Mouse (Mus musculus): Measurements from ENCODE around the gene Sf3a2. TPM values are rescaled to one million over a fixed set of nuclear protein-coding genes. Genes with fewer than 3 reads are reported as not detected.

The Sf3a2 gene
- 6.7 and 8.6 TPM in 2 replicates for total RNA-seq (2014; rRNA removed)
- polyA plus RNA-seq (2012; rRNA removed) = 12.7 and 17.8 TPM in 2 replicates

DNA sequence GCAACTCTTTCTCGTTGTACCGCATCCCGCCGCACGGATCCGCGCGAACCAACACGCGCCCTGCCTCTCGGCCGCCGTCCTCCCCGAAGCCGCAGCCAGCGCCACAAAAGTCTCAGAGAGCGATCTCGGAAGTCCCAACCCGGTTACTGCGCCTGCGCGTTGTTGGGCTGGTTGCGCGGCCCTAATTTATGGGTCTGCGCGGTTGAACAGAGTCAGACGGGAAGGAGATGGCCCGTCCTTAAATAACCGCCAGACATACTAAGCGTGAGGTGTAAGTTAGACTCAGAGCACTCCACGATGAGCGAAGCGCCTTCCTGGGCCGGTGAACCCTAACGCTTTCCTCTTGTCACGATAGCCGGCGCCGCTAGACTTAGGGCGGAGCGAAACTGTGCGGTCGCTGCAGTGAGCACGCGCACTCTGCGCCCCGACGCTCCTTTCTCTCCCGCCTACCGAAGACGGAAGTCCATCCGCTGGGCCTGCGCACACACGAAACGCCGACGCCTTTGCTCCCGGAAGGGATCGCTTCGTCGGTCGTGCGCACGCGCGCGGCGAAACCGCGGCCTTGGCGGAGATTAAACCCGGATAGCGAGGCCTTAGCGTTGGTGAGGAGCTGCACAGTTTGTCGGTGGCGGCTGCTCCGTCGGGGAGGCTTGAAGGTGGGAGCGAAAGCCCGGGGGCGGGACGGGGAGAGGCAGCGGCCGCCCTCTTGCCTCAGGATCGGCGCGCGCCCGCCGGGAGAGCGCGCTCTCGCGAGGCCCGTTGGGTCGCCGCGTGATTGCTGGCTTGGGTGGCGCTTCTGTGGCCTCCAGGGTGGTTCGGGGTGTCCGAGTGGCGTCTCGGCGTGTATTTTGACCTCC is at the start of gene Sf3a2, which contains the start of gene Plekhj1:
Gene Sf3a2, plus strand, starts transcription at position 49 of the 857 bp plus-strand sequence.
Gene Plekhj1, minus strand, starts transcription at position 477 of the 857 bp plus-strand sequence.
- peak; percentile 92 for DNase-seq (ENCODE audit: extremely low read depth, low read depth, low spot score)
- Histone ChIP-seq H3K27me3 (ENCODE audit: control insufficient read depth, insufficient read depth, low read length) (no peaks in the 10 kb centered on the region), H3K4me1 (ENCODE audit: control insufficient read depth, insufficient read depth, low read length) (peaks cover 12% of the 10 kb centered on the region), H3K36me3 (ENCODE audit: control insufficient read depth, insufficient read depth, low read length) (peaks cover 2% of the 10 kb centered on the region; the same call in 1 of the 2 replicates), H3K9ac (ENCODE audit: low read depth, low read length) (peak within 1 kb of the TSS; percentile 90), H3K27ac (replicated peaks; ENCODE audit: insufficient read depth, low read depth, low read length) (peak within 1 kb of the TSS; percentile 93), H3K4me3 (ENCODE audit: insufficient read depth, low read depth, low read length) (peak within 1 kb of the TSS; percentile 74), H3K79me2 (ENCODE audit: control insufficient read depth, insufficient read depth, low read length) (peaks cover 13% of the 10 kb centered on the region; the same call in 1 of the 2 replicates)
- under 1% methylated on average over 104 of the region's 104 CpGs for whole genome bisulfite sequencing
- TF ChIP-seq CTCF (IDR thresholded peaks at IDR 0.05; ENCODE audit: low read depth, low read length) = no peak
- TF ChIP-seq POLR2A (IDR thresholded peaks at IDR 0.05; ENCODE audit: extremely low read depth, insufficient read depth, low read length) = peak; percentile 68; the same call in 1 of the 2 replicates

DNA sequence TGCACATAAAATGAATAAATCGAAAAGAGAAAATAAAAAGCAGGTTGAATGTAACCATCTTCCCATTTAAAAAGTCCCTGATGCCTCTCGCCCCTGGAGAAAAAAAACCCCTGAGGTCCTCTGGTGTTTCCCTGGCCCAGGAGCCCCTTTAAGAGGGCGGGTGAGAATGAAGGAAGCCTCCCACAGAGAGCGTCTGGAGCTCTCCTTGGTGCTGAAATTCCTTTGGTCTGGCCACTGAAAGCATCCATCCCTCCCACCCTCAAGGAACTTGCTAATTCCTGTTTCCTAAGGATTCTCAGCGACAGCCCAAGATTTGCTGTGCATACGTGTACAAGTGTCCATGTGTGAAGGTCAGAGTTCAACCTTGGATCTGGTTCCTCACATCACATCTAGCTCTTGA is 49.4 kb upstream of the Sf3a2 start:
- Histone ChIP-seq H3K27me3 (ENCODE audit: control insufficient read depth, insufficient read depth, low read length) (no peaks in the 10 kb centered on the region), H3K27ac (replicated peaks; ENCODE audit: insufficient read depth, low read depth, low read length) (no peak overlapping the region), H3K4me1 (ENCODE audit: control insufficient read depth, insufficient read depth, low read length) (peaks cover 7% of the 10 kb centered on the region), H3K9ac (ENCODE audit: low read depth, low read length) (no peak overlapping the region), H3K4me3 (ENCODE audit: insufficient read depth, low read depth, low read length) (no peak overlapping the region), H3K79me2 (ENCODE audit: control insufficient read depth, insufficient read depth, low read length) (no peaks in the 10 kb centered on the region), H3K36me3 (ENCODE audit: control insufficient read depth, insufficient read depth, low read length) (no peaks in the 10 kb centered on the region)
- peak; percentile 44 for DNase-seq (ENCODE audit: extremely low read depth, low read depth, low spot score)
- 15% methylated on average over 6 of the region's 6 CpGs for WGBS
- TF ChIP-seq POLR2A (IDR thresholded peaks at IDR 0.05; ENCODE audit: extremely low read depth, insufficient read depth, low read length) (no peak), CTCF (IDR thresholded peaks at IDR 0.05; ENCODE audit: low read depth, low read length) (no peak)

DNA sequence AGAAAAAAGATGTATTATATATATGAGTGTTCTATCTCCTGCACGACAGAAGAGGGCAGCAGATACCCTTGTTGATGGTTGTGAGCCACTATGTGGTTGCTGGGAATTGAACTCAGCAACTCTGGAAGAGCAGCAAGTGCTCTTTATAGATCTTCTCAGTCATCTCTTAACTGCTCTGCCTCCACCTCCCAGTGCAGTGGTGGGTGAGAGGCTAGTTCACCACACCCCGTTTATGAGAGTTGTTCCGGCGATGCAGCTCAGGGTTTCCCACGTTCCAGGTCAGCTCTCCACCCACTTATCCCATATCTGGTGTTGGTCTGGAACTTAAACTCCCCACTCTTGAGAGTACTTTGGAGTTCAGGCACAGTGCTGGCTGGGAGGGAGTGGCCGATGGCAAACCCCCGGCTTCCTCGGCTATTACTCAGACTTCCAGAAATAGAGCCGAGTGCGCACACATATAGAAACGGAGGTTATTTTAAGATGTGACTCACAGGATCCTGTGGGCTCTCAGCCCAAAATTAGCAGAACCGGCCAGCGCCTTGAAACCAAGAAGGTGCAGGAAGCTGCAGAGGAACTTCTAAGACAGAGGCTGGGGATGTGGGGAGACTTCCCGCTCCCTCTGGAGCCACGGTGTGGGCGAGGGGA is 46.7 kb upstream of the Sf3a2 start:
- peaks cover 12% of the 10 kb centered on the region; the same call in 1 of the 2 replicates for H3K79me2 ChIP-seq (ENCODE audit: control insufficient read depth, insufficient read depth, low read length)
- no peak overlapping the region for H3K9ac ChIP-seq (ENCODE audit: low read depth, low read length)
- no peak overlapping the region for H3K4me3 ChIP-seq (ENCODE audit: insufficient read depth, low read depth, low read length)
- H3K4me1 ChIP-seq (ENCODE audit: control insufficient read depth, insufficient read depth, low read length) = peaks cover 9% of the 10 kb centered on the region
- no peaks in the 10 kb centered on the region for H3K36me3 ChIP-seq (ENCODE audit: control insufficient read depth, insufficient read depth, low read length)
- TF ChIP-seq CTCF (IDR thresholded peaks at IDR 0.05; ENCODE audit: low read depth, low read length) = peak; percentile 33; the same call in 1 of the 2 replicates
- no peak for TF ChIP-seq POLR2A (IDR thresholded peaks at IDR 0.05; ENCODE audit: extremely low read depth, insufficient read depth, low read length)
- peak overlapping the region; percentile 10; the same call in 1 of the 2 replicates for H3K27ac ChIP-seq (replicated peaks; ENCODE audit: insufficient read depth, low read depth, low read length)
- no peaks in the 10 kb centered on the region for H3K27me3 ChIP-seq (ENCODE audit: control insufficient read depth, insufficient read depth, low read length)
- DNase-seq (ENCODE audit: extremely low read depth, low read depth, low spot score) = peak; percentile 58
- 16% methylated on average over 16 of the region's 16 CpGs for WGBS

DNA sequence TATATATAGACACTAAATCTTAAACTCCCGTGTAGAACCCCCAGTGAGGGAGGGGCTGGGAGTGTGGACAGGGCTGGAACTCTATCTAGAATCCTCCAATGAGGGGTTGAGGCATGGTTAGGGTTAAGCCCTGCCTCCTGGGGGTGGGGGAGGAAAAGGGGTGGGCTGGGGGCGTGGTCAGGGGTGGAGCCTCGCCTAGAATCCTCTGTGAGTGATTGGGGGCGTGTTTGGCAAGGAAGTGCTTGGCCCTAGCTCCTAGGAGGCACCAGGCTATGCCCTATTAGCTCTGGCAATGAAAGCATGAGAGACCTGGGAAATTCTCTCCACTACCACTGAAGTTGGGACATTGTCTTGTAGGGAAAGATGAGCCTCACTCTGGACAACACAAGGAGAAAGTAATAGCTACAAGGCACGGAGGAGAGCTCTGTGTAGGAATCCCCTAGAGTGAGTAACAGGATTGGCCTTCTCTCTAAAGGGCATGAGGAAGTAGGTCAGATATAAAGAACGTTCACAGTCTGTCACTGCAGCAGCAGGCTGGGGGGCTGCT is 45.8 kb upstream of the Sf3a2 start:
- 3% methylated on average over 6 of the region's 6 CpGs for WGBS
- Histone ChIP-seq H3K9ac (ENCODE audit: low read depth, low read length) (no peak overlapping the region), H3K27me3 (ENCODE audit: control insufficient read depth, insufficient read depth, low read length) (no peaks in the 10 kb centered on the region), H3K4me1 (ENCODE audit: control insufficient read depth, insufficient read depth, low read length) (peaks cover 17% of the 10 kb centered on the region), H3K27ac (replicated peaks; ENCODE audit: insufficient read depth, low read depth, low read length) (peak overlapping the region; percentile 66), H3K4me3 (ENCODE audit: insufficient read depth, low read depth, low read length) (no peak overlapping the region), H3K36me3 (ENCODE audit: control insufficient read depth, insufficient read depth, low read length) (no peaks in the 10 kb centered on the region), H3K79me2 (ENCODE audit: control insufficient read depth, insufficient read depth, low read length) (peaks cover 19% of the 10 kb centered on the region; the same call in 1 of the 2 replicates)
- no peak for TF ChIP-seq CTCF (IDR thresholded peaks at IDR 0.05; ENCODE audit: low read depth, low read length)
- peak; percentile 81 for DNase-seq (ENCODE audit: extremely low read depth, low read depth, low spot score)

DNA sequence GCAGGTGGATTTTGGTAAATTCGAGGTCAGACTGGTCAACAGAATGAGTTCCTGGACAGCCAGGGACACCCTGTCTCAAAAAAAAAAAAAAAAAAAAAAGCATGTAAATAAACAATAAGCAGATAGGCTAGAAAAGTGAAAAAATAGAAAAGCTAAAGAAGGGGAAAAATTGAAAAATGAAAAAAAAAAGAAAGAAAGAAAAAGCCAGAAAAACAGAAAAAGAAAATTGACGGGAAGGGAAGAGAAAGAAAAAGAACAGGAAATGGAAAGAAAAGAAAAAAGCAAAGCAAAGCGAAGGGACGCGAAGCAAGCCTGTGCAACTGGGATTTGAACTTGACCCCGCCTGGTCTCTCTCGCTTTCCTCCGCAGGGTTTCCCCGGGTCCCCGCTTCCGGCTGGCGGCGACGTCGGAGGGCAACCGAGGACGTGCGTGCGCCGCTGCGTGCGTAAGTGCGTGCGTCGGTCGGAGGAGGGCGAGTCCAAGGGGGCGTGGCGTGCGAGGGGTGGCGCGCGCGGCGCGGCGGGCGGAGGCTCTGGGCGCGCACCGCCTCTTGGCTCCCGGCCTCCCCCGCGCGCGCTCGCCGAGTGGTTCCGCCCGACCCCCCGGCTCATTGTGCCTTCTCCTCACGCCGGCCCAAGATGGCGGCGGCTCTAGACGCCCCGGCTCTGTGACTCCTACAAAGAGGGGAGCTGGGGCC is 43.3 kb upstream of the Sf3a2 start, which contains the start of gene Dot1l:
Gene Dot1l, plus strand, starts transcription at position 613 of the 697 bp plus-strand sequence.
- peak within 1 kb of the TSS; percentile 60 for H3K27ac ChIP-seq (replicated peaks; ENCODE audit: insufficient read depth, low read depth, low read length)
- H3K79me2 ChIP-seq (ENCODE audit: control insufficient read depth, insufficient read depth, low read length) = peaks cover 38% of the 10 kb centered on the region; the same call in 1 of the 2 replicates
- WGBS = 1% methylated on average over 57 of the region's 57 CpGs
- H3K4me1 ChIP-seq (ENCODE audit: control insufficient read depth, insufficient read depth, low read length) = peaks cover 38% of the 10 kb centered on the region
- H3K9ac ChIP-seq (ENCODE audit: low read depth, low read length) = peak within 1 kb of the TSS; percentile 97
- no peaks in the 10 kb centered on the region for H3K27me3 ChIP-seq (ENCODE audit: control insufficient read depth, insufficient read depth, low read length)
- H3K4me3 ChIP-seq (ENCODE audit: insufficient read depth, low read depth, low read length) = peak within 1 kb of the TSS; percentile 90
- TF ChIP-seq CTCF (IDR thresholded peaks at IDR 0.05; ENCODE audit: low read depth, low read length) (no peak), POLR2A (IDR thresholded peaks at IDR 0.05; ENCODE audit: extremely low read depth, insufficient read depth, low read length) (peak; percentile 8; the same call in 1 of the 2 replicates)
- peak; percentile 80 for DNase-seq (ENCODE audit: extremely low read depth, low read depth, low spot score)
- no peaks in the 10 kb centered on the region for H3K36me3 ChIP-seq (ENCODE audit: control insufficient read depth, insufficient read depth, low read length)
